Mouse (Mus musculus) hindbrain, embryonic 14.5 days (tissue): ENCODE measurements at regions not wholly inside any gene's neighbourhood (a gene's known extent, or its start where the extent isn't known, plus 50 kb on each side); places are given as distances from the start of the nearest gene placed in this dataset.

Experiments used
- ATAC-seq: fragments of 200-750 bp; cut with Nextera tagmentation; 2 replicates; pipeline ENCODE4 v1.8.0; 2017; ENCODE audit warnings: moderate number of reproducible peaks, mild to moderate bottlenecking, moderate TSS enrichment, moderate library complexity; ENCODE audit not compliant: low FRiP score
- DNase-seq: peaks from one replicate; pipeline ENCODE4 v3.0.0-alpha.2; 2015; ENCODE audit warnings: low spot score
- H3K27ac ChIP-seq: fragments of 300-500 bp; sonication (generic); 2 replicates; pipeline ENCODE4 v1.5.1; 2014; ENCODE audit warnings: mild to moderate bottlenecking, moderate library complexity
- H3K27me3 ChIP-seq: fragments of 300-500 bp; sonication (generic); 2 replicates; pipeline ENCODE4 v1.6.1; 2014; ENCODE audit warnings: mild to moderate bottlenecking, low read length, mixed read lengths; ENCODE audit not compliant: control insufficient read depth, insufficient read depth
- H3K36me3 ChIP-seq: fragments of 300-500 bp; sonication (generic); replicated peaks from 2 replicates; pipeline ENCODE4 v1.6.1; 2014; ENCODE audit not compliant: control insufficient read depth, insufficient read depth
- H3K4me1 ChIP-seq: fragments of 300-500 bp; sonication (generic); replicated peaks from 2 replicates; pipeline ENCODE4 v1.6.1; 2014; ENCODE audit warnings: antibody characterized with exemption, low read length, mixed read lengths; ENCODE audit not compliant: control insufficient read depth, insufficient read depth
- H3K4me2 ChIP-seq: fragments of 300-500 bp; sonication (generic); replicated peaks from 2 replicates; pipeline ENCODE4 v1.6.1; 2014; ENCODE audit warnings: mild to moderate bottlenecking, moderate library complexity
- H3K4me3 ChIP-seq: fragments of 300-500 bp; sonication (generic); replicated peaks from 2 replicates; pipeline ENCODE4 v1.5.1; 2014; ENCODE audit warnings: mild to moderate bottlenecking, low read length
- H3K9ac ChIP-seq: fragments of 300-500 bp; sonication (generic); 2 replicates; pipeline ENCODE4 v1.6.1; 2014
- H3K9me3 ChIP-seq: fragments of 300-500 bp; sonication (generic); 2 replicates; pipeline ENCODE4 v1.6.1; 2016; ENCODE audit warnings: low read length; ENCODE audit not compliant: control insufficient read depth
- WGBS: fragments of 180-500 bp; shearing (Covaris S2); extraction: QIAGEN DNeasy Blood & Tissue Kit; methylation state at CpG from one replicate; pipeline ENCODE4 v1.1.7; 2014; 5-methylcytosine and 5-hydroxymethylcytosine counted together

DNA sequence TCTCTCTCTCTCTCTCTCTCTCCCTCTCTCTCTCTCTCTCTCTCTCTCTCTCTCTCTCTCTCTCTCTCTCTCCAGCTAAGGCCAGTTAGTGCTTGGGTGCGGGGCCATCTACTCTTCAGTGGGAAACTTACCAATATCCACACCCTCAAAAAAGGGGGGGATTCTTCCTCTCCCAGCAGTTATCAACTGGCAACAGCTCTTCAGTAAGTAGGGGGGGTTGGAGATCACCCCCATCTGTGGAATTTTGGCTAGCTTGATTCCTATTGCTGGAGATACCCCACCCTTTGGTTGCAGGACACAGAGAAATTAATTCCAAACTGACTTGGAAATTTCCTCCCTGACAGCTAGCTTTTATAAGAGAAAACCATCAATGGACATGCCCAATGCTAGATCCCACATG is 64.6 kb upstream of the Usp24 start:
- Histone ChIP-seq H3K4me3 (no peak overlapping the region), H3K9me3 (no peaks in the 10 kb centered on the region), H3K27me3 (no peaks in the 10 kb centered on the region), H3K9ac (no peak overlapping the region), H3K4me2 (no peak overlapping the region), H3K27ac (no peak overlapping the region), H3K4me1 (peaks cover 7% of the 10 kb centered on the region), H3K36me3 (no peaks in the 10 kb centered on the region)
- ATAC-seq (no peak), DNase-seq (no peak)
- 100% methylated on average over 1 of the region's 1 CpGs for WGBS

DNA sequence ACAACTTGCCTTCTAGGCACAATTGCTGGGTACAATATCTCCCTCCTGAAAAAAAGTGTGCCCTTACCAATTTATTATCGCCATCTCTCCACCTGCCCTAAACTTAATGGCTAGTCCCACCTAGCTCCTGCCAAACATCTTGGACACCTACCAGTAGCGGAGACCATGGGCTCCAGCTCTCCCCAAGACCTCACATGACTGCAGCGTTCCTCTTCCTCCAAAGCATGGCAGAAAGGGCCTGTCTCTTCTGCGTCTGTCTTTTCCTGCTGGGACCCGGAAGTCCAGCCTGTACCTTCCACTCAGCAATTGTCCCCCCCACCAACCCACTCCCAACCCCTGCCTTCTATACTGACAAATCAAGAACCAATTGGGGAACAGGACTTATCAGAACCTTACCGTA is 63.1 kb upstream of the Usp24 start:
- WGBS: 95% methylated on average over 6 of the region's 6 CpGs
- Histone ChIP-seq H3K9ac (no peak overlapping the region), H3K9me3 (no peaks in the 10 kb centered on the region), H3K27me3 (no peaks in the 10 kb centered on the region), H3K4me1 (peaks cover 12% of the 10 kb centered on the region), H3K36me3 (no peaks in the 10 kb centered on the region), H3K4me2 (no peak overlapping the region), H3K27ac (no peak overlapping the region), H3K4me3 (no peak overlapping the region)
- DNase-seq (no peak), ATAC-seq (no peak)

GRCm38 (mm10) chr4:106254761-106255475 is 61.1 kb upstream of the Usp24 start:
- ATAC-seq (no peak), DNase-seq (no peak)
- 88% methylated on average over 3 of the region's 3 CpGs for WGBS
- H3K4me2 ChIP-seq: no peak overlapping the region
- no peaks in the 10 kb centered on the region for H3K9me3 ChIP-seq
- peaks cover 12% of the 10 kb centered on the region for H3K4me1 ChIP-seq
- no peaks in the 10 kb centered on the region for H3K27me3 ChIP-seq
- H3K9ac ChIP-seq: no peak overlapping the region
- no peak overlapping the region for H3K4me3 ChIP-seq
- H3K36me3 ChIP-seq: no peaks in the 10 kb centered on the region
- H3K27ac ChIP-seq: no peak overlapping the region

DNA sequence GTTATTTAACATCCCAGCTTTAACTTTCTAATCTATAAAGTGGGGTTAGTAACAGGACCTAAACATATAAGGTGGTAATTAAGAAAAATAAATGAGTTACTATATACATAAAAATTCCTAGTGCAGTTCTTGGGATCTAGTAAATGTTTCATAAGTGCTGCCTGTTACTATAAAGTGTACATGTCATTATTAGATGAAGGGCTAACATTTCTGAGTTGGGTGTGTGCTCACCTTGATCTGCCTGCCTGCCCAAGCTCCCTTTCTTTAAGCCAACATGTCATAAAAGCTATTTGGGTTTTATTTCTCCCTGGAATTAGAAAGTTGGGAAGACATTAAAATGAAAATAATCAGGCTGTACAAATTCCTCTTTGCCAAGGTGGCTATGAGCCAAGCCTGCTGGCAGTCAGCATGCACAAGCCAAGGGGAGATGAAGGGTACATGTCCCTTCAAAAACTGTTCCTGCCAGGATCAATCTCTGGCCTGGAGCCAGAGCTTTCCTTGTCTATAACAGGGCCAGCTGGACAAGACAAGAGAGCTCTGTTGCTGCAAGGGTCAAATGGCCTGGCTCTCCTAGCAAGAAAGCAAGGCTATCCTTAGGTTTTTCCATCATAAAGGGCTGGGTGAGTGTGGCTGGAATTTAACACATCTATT is 59.9 kb upstream of the Usp24 start:
- Histone ChIP-seq H3K36me3 (no peaks in the 10 kb centered on the region), H3K27ac (0 out of 2 replicates have a peak overlapping the region, but pooled peaks have one; percentile 26), H3K9me3 (no peaks in the 10 kb centered on the region), H3K4me2 (no peak overlapping the region), H3K4me3 (no peak overlapping the region), H3K9ac (no peak overlapping the region), H3K4me1 (peaks cover 12% of the 10 kb centered on the region), H3K27me3 (no peaks in the 10 kb centered on the region)
- ATAC-seq (no peak; the same call in 1 of the 2 replicates), DNase-seq (peak; percentile 58)

GRCm38 (mm10) chr4:106261404-106261803 is 54.6 kb upstream of the Usp24 start:
- Histone ChIP-seq H3K9me3 (no peaks in the 10 kb centered on the region), H3K36me3 (no peaks in the 10 kb centered on the region), H3K9ac (no peak overlapping the region), H3K27me3 (no peaks in the 10 kb centered on the region), H3K4me1 (peaks cover 10% of the 10 kb centered on the region), H3K27ac (no peak overlapping the region), H3K4me2 (no peak overlapping the region), H3K4me3 (no peak overlapping the region)
- WGBS: 80% methylated on average over 3 of the region's 3 CpGs
- DNase-seq (no peak), ATAC-seq (no peak)

GRCm38 (mm10) chr4:106261901-106262560 is 54.0 kb upstream of the Usp24 start:
- Histone ChIP-seq H3K27me3 (no peaks in the 10 kb centered on the region), H3K9me3 (no peaks in the 10 kb centered on the region), H3K4me3 (no peak overlapping the region), H3K4me1 (0 out of 2 replicates have a peak, but pooled peaks cover 5% of the 10 kb centered on the region), H3K27ac (peak overlapping the region; percentile 26), H3K4me2 (no peak overlapping the region), H3K36me3 (no peaks in the 10 kb centered on the region), H3K9ac (no peak overlapping the region)
- no peak for DNase-seq
- no peak for ATAC-seq
- WGBS: 69% methylated on average over 3 of the region's 3 CpGs

- H3K27me3 ChIP-seq: no peaks in the 10 kb centered on the region
- H3K4me1 ChIP-seq: 0 out of 2 replicates have a peak, but pooled peaks cover 5% of the 10 kb centered on the region
- H3K36me3 ChIP-seq: no peaks in the 10 kb centered on the region
- H3K9me3 ChIP-seq: 0 out of 2 replicates have a peak, but pooled peaks cover under 1% of the 10 kb centered on the region
- no peak for ATAC-seq
- no peak for DNase-seq
- H3K9ac ChIP-seq: no peak overlapping the region
- H3K27ac ChIP-seq: no peak overlapping the region
- WGBS: 81% methylated on average over 9 of the region's 9 CpGs
- H3K4me3 ChIP-seq: no peak overlapping the region
- H3K4me2 ChIP-seq: no peak overlapping the region
Measured at GRCm38 (mm10) chr4:106262751-106263725, 53.0 kb upstream of the Usp24 start.
